In the genomic region with DNA sequence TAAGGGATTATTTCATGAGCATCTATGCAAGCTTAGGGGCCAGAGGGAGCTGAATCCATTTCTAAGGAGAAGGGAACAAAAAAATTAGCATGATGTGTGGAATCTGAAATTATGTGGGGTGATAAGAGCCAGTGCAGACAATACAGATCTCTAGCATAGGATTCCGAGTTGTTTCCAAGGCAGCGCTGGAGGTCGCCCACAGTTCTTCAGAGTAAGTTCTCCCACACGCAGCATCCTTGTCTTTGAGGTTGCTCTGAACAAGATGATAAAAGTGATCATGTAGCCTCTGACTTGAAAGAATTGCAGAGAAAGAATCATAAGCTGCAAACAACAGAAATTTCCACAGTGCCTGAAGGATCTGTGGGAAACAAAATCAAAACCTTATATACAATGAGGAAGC, we compare ENCODE assay signal across 21 mouse cellular contexts.
"Had no signal": no experiment of that assay in that cellular context is flagged by ENCODE, and none has a peak within 500 bp of the region (broad histone marks: within the 10 kb centered on the region; RNA-seq: fewer than 3 reads in every experiment).

No protein-coding gene starts in this region.

- DNase-seq: heart, postnatal 10 days; heart, postnatal 14 days; heart, postnatal 36 days; heart, postnatal 4 days; kidney, adult 11 months; kidney, adult 18-20 months; kidney, adult 2 months; kidney, adult 8-10 months; kidney, adult 9 months; kidney, postnatal 10 days; kidney, postnatal 14 days; kidney, postnatal 25 days; kidney, postnatal 36 days; kidney, postnatal 4 days; layer of hippocampus, postnatal 36 days had no signal

- ATAC-seq: hindbrain, embryonic 16.5 days; hindbrain, postnatal 0 days; inflammation-experienced regulatory T-cells, adult 6 months; intestine, embryonic 15.5 days; intestine, embryonic 16.5 days; intestine, postnatal 0 days had no signal
